Mouse (Mus musculus) MEL (cell line): ENCODE results near the gene Pxk. TPM values are rescaled to one million over a fixed set of nuclear protein-coding genes. Genes with fewer than 3 reads are reported as not detected.

ENCODE experiments used
- DNase-seq: peaks from one replicate; pipeline ENCODE4 v3.0.0; 2011; ENCODE audit warnings: low read depth, low spot score
- H3K27ac ChIP-seq: 2 replicates; pipeline ENCODE4 v1.5.1; 2012; ENCODE audit warnings: low read depth, mild to moderate bottlenecking, control low read depth, low read length, moderate library complexity; ENCODE audit not compliant: control insufficient read depth
- H3K27me3 ChIP-seq, 2 experiments: fragments of 150-350 bp in 1 of 2; sonication (generic) in 1 of 2; 2 replicates each; pipeline ENCODE4 v1.6.1; 2012; ENCODE audit warnings: low read length in 2 of 2, mild to moderate bottlenecking in 2 of 2, improper control_type of control experiment in 1 of 2, moderate library complexity in 1 of 2; ENCODE audit not compliant: insufficient read depth in 2 of 2, control insufficient read depth in 1 of 2
- H3K36me3 ChIP-seq, 2 experiments: 2 replicates each; pipeline ENCODE4 v1.6.1; 2012 to 2014; ENCODE audit warnings: low read length in 2 of 2, improper control_type of control experiment in 1 of 2, inconsistent platforms in 1 of 2, mild to moderate bottlenecking in 1 of 2; ENCODE audit not compliant: insufficient read depth in 2 of 2, control insufficient read depth in 1 of 2
- H3K4me1 ChIP-seq, 2 experiments: fragments of 150-350 bp in 1 of 2; sonication (generic) in 1 of 2; 2 replicates each; pipeline ENCODE4 v1.6.1; 2012; ENCODE audit warnings: low read length in 2 of 2, improper control_type of control experiment in 1 of 2, mild to moderate bottlenecking in 1 of 2; ENCODE audit not compliant: insufficient read depth in 2 of 2, control insufficient read depth in 1 of 2
- H3K4me3 ChIP-seq, 2 experiments: fragments of 150-350 bp in 1 of 2; sonication (generic) in 1 of 2; 2 replicates each; pipeline ENCODE4 v1.5.1; 2012; ENCODE audit warnings: low read depth in 2 of 2, low read length in 2 of 2, mild to moderate bottlenecking in 2 of 2, moderate library complexity in 2 of 2, control low read depth in 1 of 2, improper control_type of control experiment in 1 of 2; ENCODE audit not compliant: control insufficient read depth in 1 of 2, insufficient read depth in 1 of 2
- H3K79me2 ChIP-seq: 2 replicates; pipeline ENCODE4 v1.6.1; 2012; ENCODE audit warnings: mild to moderate bottlenecking, low read length, moderate library complexity; ENCODE audit not compliant: control insufficient read depth, poor library complexity, insufficient read depth
- H3K9ac ChIP-seq: 2 replicates; pipeline ENCODE4 v1.6.1; 2012; ENCODE audit warnings: low read depth, mild to moderate bottlenecking, control low read depth, low read length, moderate library complexity; ENCODE audit not compliant: control insufficient read depth, poor library complexity, severe bottlenecking
- H3K9me3 ChIP-seq: fragments of 150-350 bp; sonication (generic); replicated peaks from 2 replicates; pipeline ENCODE4 v1.6.1; 2012; ENCODE audit warnings: mild to moderate bottlenecking, low read length, improper control_type of control experiment, moderate library complexity; ENCODE audit not compliant: insufficient read depth
- CTCF ChIP-seq, 3 experiments: IDR thresholded peaks in 2 of 3; conservative IDR thresholded peaks in 1 of 3; 2 replicates each; pipeline ENCODE4 v1.5.1; 2011 to 2012; ENCODE audit warnings: low read length in 3 of 3, low read depth in 2 of 3, mild to moderate bottlenecking in 2 of 3, improper control_type of control experiment in 1 of 3, inconsistent platforms in 1 of 3, mixed read lengths in 1 of 3, moderate library complexity in 1 of 3; ENCODE audit not compliant: control insufficient read depth in 1 of 3, insufficient read depth in 1 of 3, poor library complexity in 1 of 3, severe bottlenecking in 1 of 3
- ELF1 ChIP-seq: IDR thresholded peaks from 2 replicates; pipeline ENCODE4 v1.6.1; 2014; ENCODE audit warnings: low read depth, mild to moderate bottlenecking, inconsistent platforms, low read length, improper control_type of control experiment, moderate library complexity
- ETS1 ChIP-seq: IDR thresholded peaks from 2 replicates; pipeline ENCODE4 v1.6.1; 2012; ENCODE audit warnings: low read depth, mild to moderate bottlenecking, inconsistent platforms, low read length, improper control_type of control experiment, moderate library complexity
- GABPA ChIP-seq: IDR thresholded peaks from 2 replicates; pipeline ENCODE4 v1.6.1; 2012; ENCODE audit warnings: low read depth, mild to moderate bottlenecking, inconsistent platforms, low read length, improper control_type of control experiment, moderate library complexity
- GATA1 ChIP-seq: IDR thresholded peaks from 2 replicates; pipeline ENCODE4 v1.6.1; 2011; ENCODE audit warnings: low read depth, low read length, improper control_type of control experiment
- HCFC1 ChIP-seq: IDR thresholded peaks from 2 replicates; pipeline ENCODE4 v1.6.1; 2012; ENCODE audit warnings: low read depth, mild to moderate bottlenecking, inconsistent platforms, low read length, improper control_type of control experiment, moderate library complexity
- JUND ChIP-seq: IDR thresholded peaks from 2 replicates; pipeline ENCODE4 v1.6.1; 2011; ENCODE audit warnings: low read depth, mild to moderate bottlenecking, improper control_type of control experiment, low read length
- MAFK ChIP-seq: IDR thresholded peaks from 2 replicates; pipeline ENCODE4 v1.6.1; 2011; ENCODE audit warnings: low read depth, mild to moderate bottlenecking, low read length, improper control_type of control experiment, borderline replicate concordance
- MXI1 ChIP-seq: IDR thresholded peaks from 2 replicates; pipeline ENCODE4 v1.6.1; 2011; ENCODE audit warnings: mild to moderate bottlenecking, low read depth, low read length, improper control_type of control experiment
- MYB ChIP-seq: IDR thresholded peaks from 2 replicates; pipeline ENCODE4 v1.6.1; 2011; ENCODE audit warnings: mild to moderate bottlenecking, low read depth, low read length, improper control_type of control experiment
- MYC ChIP-seq: IDR thresholded peaks from 2 replicates; pipeline ENCODE4 v1.6.1; 2011; ENCODE audit warnings: low read depth, mild to moderate bottlenecking, low read length, improper control_type of control experiment, moderate library complexity
- NELFE ChIP-seq: IDR thresholded peaks from 2 replicates; pipeline ENCODE4 v1.6.1; 2011; ENCODE audit warnings: low read depth, low read length, improper control_type of control experiment
- NRF1 ChIP-seq: IDR thresholded peaks from 2 replicates; pipeline ENCODE4 v1.6.1; 2014; ENCODE audit warnings: low read depth, mild to moderate bottlenecking, inconsistent platforms, low read length, improper control_type of control experiment, moderate library complexity; ENCODE audit not compliant: poor library complexity, insufficient read depth, severe bottlenecking
- POLR2A ChIP-seq, 2 experiments: IDR thresholded peaks; 2 replicates each; pipeline ENCODE4 v1.6.1; 2011 to 2012; ENCODE audit warnings: low read length in 2 of 2, mild to moderate bottlenecking in 2 of 2, control low read depth in 1 of 2, improper control_type of control experiment in 1 of 2, low read depth in 1 of 2, moderate library complexity in 1 of 2; ENCODE audit not compliant: control insufficient read depth in 1 of 2, insufficient read depth in 1 of 2, poor library complexity in 1 of 2
- POLR2AphosphoS2 ChIP-seq: IDR thresholded peaks from 2 replicates; pipeline ENCODE4 v1.6.1; 2011; ENCODE audit warnings: low read length, improper control_type of control experiment
- RAD21 ChIP-seq: IDR thresholded peaks from 2 replicates; pipeline ENCODE4 v1.6.1; 2011; ENCODE audit warnings: mild to moderate bottlenecking, low read depth, low read length, improper control_type of control experiment
- RCOR1 ChIP-seq: IDR thresholded peaks from 2 replicates; pipeline ENCODE4 v1.6.1; 2012; ENCODE audit warnings: low read depth, mild to moderate bottlenecking, inconsistent platforms, low read length, improper control_type of control experiment
- TBP ChIP-seq: IDR thresholded peaks from 2 replicates; pipeline ENCODE4 v1.8.0; 2011; ENCODE audit warnings: low read depth, low read length, improper control_type of control experiment
- UBTF ChIP-seq: IDR thresholded peaks from 2 replicates; pipeline ENCODE4 v1.6.1; 2012; ENCODE audit warnings: low read depth, mild to moderate bottlenecking, inconsistent platforms, low read length, improper control_type of control experiment, moderate library complexity, borderline replicate concordance; ENCODE audit not compliant: insufficient read depth
- USF1 ChIP-seq: IDR thresholded peaks from 2 replicates; pipeline ENCODE4 v1.6.1; 2014; ENCODE audit warnings: low read depth, mild to moderate bottlenecking, inconsistent platforms, low read length, improper control_type of control experiment, moderate library complexity
- ZKSCAN1 ChIP-seq: IDR thresholded peaks from 2 replicates; pipeline ENCODE4 v1.6.1; 2012; ENCODE audit warnings: low read depth, mild to moderate bottlenecking, inconsistent platforms, low read length, improper control_type of control experiment, moderate library complexity
- polyA plus RNA-seq, 2 experiments: library from polyadenylated mRNA; stranded (reverse) in 1 of 2; unstranded in 1 of 2; fragments of >175 nt in 1 of 2; fragments of >200 nt in 1 of 2; gene quantifications; 2 replicates each; pipeline versions ENCODE4 v1.2.1 to v1.2.4; 2012; ENCODE audit warnings: low replicate concordance in 2 of 2, low read depth in 1 of 2; ENCODE audit not compliant: insufficient read length in 2 of 2, insufficient read depth in 1 of 2, missing spikeins in 1 of 2
- total RNA-seq: library from RNA; depleted of rRNA; stranded (reverse); fragments of 300-350 nt; gene quantifications from 2 replicates; pipeline ENCODE4 v1.2.3, GENCODE M21; 2012

Pxk gene
- total and polyA plus RNA-seq, 3 experiments, result 5.9 to 12.9 TPM; not detected in 1

DNA sequence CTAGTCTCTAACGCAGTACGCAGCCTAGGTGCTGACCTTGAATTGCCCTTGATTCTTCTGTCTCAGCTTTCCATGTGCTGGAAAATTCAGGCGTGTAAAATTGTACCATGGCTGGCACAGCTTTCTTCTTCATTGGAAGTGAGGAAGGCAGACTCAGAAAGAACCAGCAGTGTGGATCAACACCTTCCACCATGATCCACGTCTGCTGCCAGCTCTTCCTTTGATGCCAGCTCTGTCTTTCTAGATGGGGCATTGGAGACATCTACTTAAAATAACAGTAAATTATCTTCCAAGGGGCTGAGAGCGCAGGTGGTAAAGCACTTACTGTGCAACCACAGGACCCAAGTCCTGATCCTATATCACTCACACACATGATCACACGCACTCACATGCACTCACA lies 94.7 kb downstream of the Pxk start:
- Histone ChIP-seq H3K27me3 (no peaks in the 10 kb centered on the region; a peak in 2 of 4 replicates), H3K9me3 (no peaks in the 10 kb centered on the region), H3K27ac (no peak overlapping the region), H3K79me2 (no peaks in the 10 kb centered on the region), H3K4me3 (no peak overlapping the region), H3K9ac (no peak overlapping the region), H3K4me1 (peaks cover 4% of the 10 kb centered on the region in 2 experiments; a peak in 2 of 4 replicates), H3K36me3 (peaks cover 0 to 3% of the 10 kb centered on the region in 2 experiments; a peak in 1 of 4 replicates)
- no peak for TF ChIP-seq TBP
- no peak for TF ChIP-seq ZKSCAN1
- no peak for TF ChIP-seq NRF1
- no peak for TF ChIP-seq ETS1
- no peak for TF ChIP-seq POLR2AphosphoS2
- TF ChIP-seq MAFK, result no peak
- TF ChIP-seq CTCF (IDR thresholded peaks at IDR 0.05 in 2 of 3, conservative IDR thresholded peaks at IDR 0.05 in 1 of 3; ENCODE audit: control insufficient read depth in 1 of 3, insufficient read depth in 1 of 3, low read depth in 2 of 3, low read length in 3 of 3, poor library complexity in 1 of 3, severe bottlenecking in 1 of 3), result no peak
- TF ChIP-seq NELFE, result no peak
- TF ChIP-seq RAD21, result no peak
- TF ChIP-seq USF1, result no peak
- TF ChIP-seq UBTF, result no peak
- TF ChIP-seq JUND, result no peak
- no peak for DNase-seq

DNA sequence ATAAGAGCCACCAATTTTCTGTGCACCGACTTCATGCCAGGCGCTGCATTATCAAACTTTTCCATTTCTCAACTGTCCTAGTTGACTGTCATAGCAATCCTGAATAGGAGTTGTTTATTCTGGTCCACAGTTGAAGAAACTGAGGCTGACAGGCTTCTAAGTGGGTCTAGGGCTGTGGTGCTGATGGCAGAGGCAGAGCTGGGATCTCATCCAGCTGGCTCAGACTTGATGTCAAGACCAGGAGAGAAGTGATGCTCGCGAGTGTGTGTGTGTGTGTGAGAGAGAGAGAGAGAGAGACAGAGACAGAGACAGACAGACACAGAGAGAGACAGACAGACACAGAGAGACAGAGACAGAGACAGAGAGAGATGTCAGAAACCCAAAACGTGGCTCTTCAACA lies 102.8 kb downstream of the Pxk start:
- H3K9ac ChIP-seq, result no peak overlapping the region
- H3K79me2 ChIP-seq, result no peaks in the 10 kb centered on the region
- H3K27me3 ChIP-seq, result peaks cover 6 to 8% of the 10 kb centered on the region in 2 experiments
- no peaks in the 10 kb centered on the region for H3K9me3 ChIP-seq
- TF ChIP-seq CTCF (IDR thresholded peaks at IDR 0.05 in 2 of 3, conservative IDR thresholded peaks at IDR 0.05 in 1 of 3; ENCODE audit: control insufficient read depth in 1 of 3, insufficient read depth in 1 of 3, low read depth in 2 of 3, low read length in 3 of 3, poor library complexity in 1 of 3, severe bottlenecking in 1 of 3), result no peak
- no peak for TF ChIP-seq GATA1
- no peak overlapping the region for H3K4me3 ChIP-seq
- H3K4me1 ChIP-seq, result no peaks in the 10 kb centered on the region
- no peaks in the 10 kb centered on the region for H3K36me3 ChIP-seq
- DNase-seq, result no peak
- H3K27ac ChIP-seq, result no peak overlapping the region

- no peaks in the 10 kb centered on the region for H3K4me1 ChIP-seq
- H3K9ac ChIP-seq, result no peak overlapping the region
- peaks cover 6 to 8% of the 10 kb centered on the region in 2 experiments for H3K27me3 ChIP-seq
- H3K9me3 ChIP-seq, result no peaks in the 10 kb centered on the region
- H3K79me2 ChIP-seq, result no peaks in the 10 kb centered on the region
- H3K4me3 ChIP-seq, result no peak overlapping the region
- no peak overlapping the region for H3K27ac ChIP-seq
- TF ChIP-seq CTCF (IDR thresholded peaks at IDR 0.05 in 2 of 3, conservative IDR thresholded peaks at IDR 0.05 in 1 of 3; ENCODE audit: control insufficient read depth in 1 of 3, insufficient read depth in 1 of 3, low read depth in 2 of 3, low read length in 3 of 3, poor library complexity in 1 of 3, severe bottlenecking in 1 of 3) (no peak), GABPA (no peak), RCOR1 (no peak), MYB (no peak), MYC (no peak), POLR2A (IDR thresholded peaks at IDR 0.05; ENCODE audit: control insufficient read depth in 1 of 2, insufficient read depth in 1 of 2, low read depth in 1 of 2, low read length in 2 of 2, poor library complexity in 1 of 2) (no peak), MXI1 (no peak), ELF1 (no peak), NRF1 (no peak), HCFC1 (no peak)
- H3K36me3 ChIP-seq, result no peaks in the 10 kb centered on the region
- no peak for DNase-seq
Observed at GRCm38 (mm10) chr14:8201715-8202114, 103.7 kb downstream of the Pxk start.
